Mouse (Mus musculus): ENCODE measurements around the gene Gm10277. TPM values are rescaled to one million over a fixed set of nuclear protein-coding genes. Genes with fewer than 3 reads are reported as not detected.

The Gm10277 gene
- polyA plus RNA-seq, 1 experiment = not detected

GRCm38 (mm10) chr11:77826311-77826710 is 38.8 kb upstream of the Gm10277 start:
- H3K36me3 ChIP-seq (ENCODE audit: control insufficient read depth) = peaks cover 98% of the 10 kb centered on the region
- no peaks in the 10 kb centered on the region for H3K27me3 ChIP-seq (ENCODE audit: control insufficient read depth)
- no peaks in the 10 kb centered on the region for H3K9me3 ChIP-seq (ENCODE audit: control insufficient read depth, low read length)
- H3K4me1 ChIP-seq (ENCODE audit: control insufficient read depth) = no peaks in the 10 kb centered on the region
- H3K4me3 ChIP-seq (replicated peaks) = no peak overlapping the region
- TF ChIP-seq GATA1 (IDR thresholded peaks at IDR 0.05; ENCODE audit: low read length) (no peak), TAL1 (IDR thresholded peaks at IDR 0.05; ENCODE audit: low read length) (no peak)

- Histone ChIP-seq H3K4me1 (ENCODE audit: control insufficient read depth) (no peaks in the 10 kb centered on the region), H3K4me3 (replicated peaks) (no peak overlapping the region), H3K27me3 (ENCODE audit: control insufficient read depth) (no peaks in the 10 kb centered on the region), H3K9me3 (ENCODE audit: control insufficient read depth, low read length) (no peaks in the 10 kb centered on the region), H3K36me3 (ENCODE audit: control insufficient read depth) (peaks cover 99% of the 10 kb centered on the region)
- TF ChIP-seq TAL1 (IDR thresholded peaks at IDR 0.05; ENCODE audit: low read length) = no peak
- TF ChIP-seq GATA1 (IDR thresholded peaks at IDR 0.05; ENCODE audit: low read length) = no peak
Measured at GRCm38 (mm10) chr11:77825853-77826252, 38.3 kb upstream of the Gm10277 start.

GRCm38 (mm10) chr11:77822781-77823180 is 35.2 kb upstream of the Gm10277 start:
- Histone ChIP-seq H3K9me3 (ENCODE audit: control insufficient read depth, low read length) (no peaks in the 10 kb centered on the region), H3K27me3 (ENCODE audit: control insufficient read depth) (no peaks in the 10 kb centered on the region), H3K4me3 (replicated peaks) (no peak overlapping the region), H3K4me1 (ENCODE audit: control insufficient read depth) (no peaks in the 10 kb centered on the region), H3K36me3 (ENCODE audit: control insufficient read depth) (peaks cover 98% of the 10 kb centered on the region)
- TF ChIP-seq TAL1 (IDR thresholded peaks at IDR 0.05; ENCODE audit: low read length) = no peak
- no peak for TF ChIP-seq GATA1 (IDR thresholded peaks at IDR 0.05; ENCODE audit: low read length)

GRCm38 (mm10) chr11:77821648-77822047 is 34.1 kb upstream of the Gm10277 start:
- peaks cover 98% of the 10 kb centered on the region for H3K36me3 ChIP-seq (ENCODE audit: control insufficient read depth)

GRCm38 (mm10) chr11:77816003-77816402 is 28.5 kb upstream of the Gm10277 start:
- H3K9me3 ChIP-seq (ENCODE audit: control insufficient read depth, low read length) = no peaks in the 10 kb centered on the region
- H3K36me3 ChIP-seq (ENCODE audit: control insufficient read depth) = peaks cover 82% of the 10 kb centered on the region
- H3K4me1 ChIP-seq (ENCODE audit: control insufficient read depth) = no peaks in the 10 kb centered on the region; the same call in 1 of the 2 replicates
- no peak for TF ChIP-seq GATA1 (IDR thresholded peaks at IDR 0.05; ENCODE audit: low read length)
- TF ChIP-seq TAL1 (IDR thresholded peaks at IDR 0.05; ENCODE audit: low read length) = no peak
- no peak overlapping the region for H3K4me3 ChIP-seq (replicated peaks)
- H3K27me3 ChIP-seq (ENCODE audit: control insufficient read depth) = no peaks in the 10 kb centered on the region

More at GRCm38 (mm10) chr11:77821648-77822047, 34.1 kb upstream of the Gm10277 start:
- no peak overlapping the region for H3K4me3 ChIP-seq (replicated peaks)
- no peaks in the 10 kb centered on the region for H3K4me1 ChIP-seq (ENCODE audit: control insufficient read depth)
- TF ChIP-seq GATA1 (IDR thresholded peaks at IDR 0.05; ENCODE audit: low read length) (no peak), TAL1 (IDR thresholded peaks at IDR 0.05; ENCODE audit: low read length) (no peak)
- H3K27me3 ChIP-seq (ENCODE audit: control insufficient read depth) = no peaks in the 10 kb centered on the region
- no peaks in the 10 kb centered on the region for H3K9me3 ChIP-seq (ENCODE audit: control insufficient read depth, low read length)

GRCm38 (mm10) chr11:77813969-77814368 is 26.4 kb upstream of the Gm10277 start:
- no peak overlapping the region for H3K4me3 ChIP-seq (replicated peaks)
- TF ChIP-seq TAL1 (IDR thresholded peaks at IDR 0.05; ENCODE audit: low read length) (no peak), GATA1 (IDR thresholded peaks at IDR 0.05; ENCODE audit: low read length) (no peak)
- peaks cover 77% of the 10 kb centered on the region for H3K36me3 ChIP-seq (ENCODE audit: control insufficient read depth)
- peaks cover 11% of the 10 kb centered on the region for H3K4me1 ChIP-seq (ENCODE audit: control insufficient read depth)
- H3K27me3 ChIP-seq (ENCODE audit: control insufficient read depth) = no peaks in the 10 kb centered on the region
- H3K9me3 ChIP-seq (ENCODE audit: control insufficient read depth, low read length) = no peaks in the 10 kb centered on the region

GRCm38 (mm10) chr11:77810018-77810417 is 22.5 kb upstream of the Gm10277 start:
- no peak overlapping the region for H3K4me3 ChIP-seq (replicated peaks)
- peaks cover 48% of the 10 kb centered on the region for H3K36me3 ChIP-seq (ENCODE audit: control insufficient read depth)
- TF ChIP-seq GATA1 (IDR thresholded peaks at IDR 0.05; ENCODE audit: low read length) = no peak
- TF ChIP-seq TAL1 (IDR thresholded peaks at IDR 0.05; ENCODE audit: low read length) = no peak
- H3K4me1 ChIP-seq (ENCODE audit: control insufficient read depth) = peaks cover 25% of the 10 kb centered on the region
- no peaks in the 10 kb centered on the region for H3K9me3 ChIP-seq (ENCODE audit: control insufficient read depth, low read length)
- no peaks in the 10 kb centered on the region for H3K27me3 ChIP-seq (ENCODE audit: control insufficient read depth)

GRCm38 (mm10) chr11:77809215-77809614 is 21.7 kb upstream of the Gm10277 start:
- H3K27me3 ChIP-seq (ENCODE audit: control insufficient read depth) = no peaks in the 10 kb centered on the region
- no peak overlapping the region for H3K4me3 ChIP-seq (replicated peaks)
- H3K4me1 ChIP-seq (ENCODE audit: control insufficient read depth) = peaks cover 28% of the 10 kb centered on the region
- H3K36me3 ChIP-seq (ENCODE audit: control insufficient read depth) = peaks cover 43% of the 10 kb centered on the region
- H3K9me3 ChIP-seq (ENCODE audit: control insufficient read depth, low read length) = no peaks in the 10 kb centered on the region
- TF ChIP-seq GATA1 (IDR thresholded peaks at IDR 0.05; ENCODE audit: low read length) = no peak
- TF ChIP-seq TAL1 (IDR thresholded peaks at IDR 0.05; ENCODE audit: low read length) = no peak

- no peaks in the 10 kb centered on the region for H3K27me3 ChIP-seq (ENCODE audit: control insufficient read depth)
- H3K9me3 ChIP-seq (ENCODE audit: control insufficient read depth, low read length) = no peaks in the 10 kb centered on the region
- peaks cover 41% of the 10 kb centered on the region for H3K36me3 ChIP-seq (ENCODE audit: control insufficient read depth)
- H3K4me1 ChIP-seq (ENCODE audit: control insufficient read depth) = peaks cover 28% of the 10 kb centered on the region
- no peak overlapping the region for H3K4me3 ChIP-seq (replicated peaks)
- TF ChIP-seq GATA1 (IDR thresholded peaks at IDR 0.05; ENCODE audit: low read length) (no peak), TAL1 (IDR thresholded peaks at IDR 0.05; ENCODE audit: low read length) (no peak)
Measured at GRCm38 (mm10) chr11:77808051-77808465, 20.5 kb upstream of the Gm10277 start.

GRCm38 (mm10) chr11:77806855-77807254 is 19.3 kb upstream of the Gm10277 start:
- Histone ChIP-seq H3K4me1 (ENCODE audit: control insufficient read depth) (peaks cover 38% of the 10 kb centered on the region), H3K27me3 (ENCODE audit: control insufficient read depth) (no peaks in the 10 kb centered on the region), H3K36me3 (ENCODE audit: control insufficient read depth) (peaks cover 39% of the 10 kb centered on the region), H3K4me3 (replicated peaks) (no peak overlapping the region), H3K9me3 (ENCODE audit: control insufficient read depth, low read length) (no peaks in the 10 kb centered on the region)
- no peak for TF ChIP-seq TAL1 (IDR thresholded peaks at IDR 0.05; ENCODE audit: low read length)
- no peak for TF ChIP-seq GATA1 (IDR thresholded peaks at IDR 0.05; ENCODE audit: low read length)

Measured in erythroblast, embryonic 14.5 days (primary cell).